Mouse (Mus musculus) MEL (cell line): Measurements from ENCODE around the gene Cntrl. TPM values are rescaled to one million over a fixed set of nuclear protein-coding genes. Genes with fewer than 3 reads are reported as not detected.

Source experiments
- DNase-seq: peaks from one replicate; pipeline ENCODE4 v3.0.0; 2011; ENCODE audit warnings: low read depth, low spot score
- H3K27ac ChIP-seq: 2 replicates; pipeline ENCODE4 v1.5.1; 2012; ENCODE audit warnings: low read depth, mild to moderate bottlenecking, control low read depth, low read length, moderate library complexity; ENCODE audit not compliant: control insufficient read depth
- H3K27me3 ChIP-seq, 2 experiments: fragments of 150-350 bp in 1 of 2; sonication (generic) in 1 of 2; 2 replicates each; pipeline ENCODE4 v1.6.1; 2012; ENCODE audit warnings: low read length in 2 of 2, mild to moderate bottlenecking in 2 of 2, improper control_type of control experiment in 1 of 2, moderate library complexity in 1 of 2; ENCODE audit not compliant: insufficient read depth in 2 of 2, control insufficient read depth in 1 of 2
- H3K36me3 ChIP-seq, 2 experiments: 2 replicates each; pipeline ENCODE4 v1.6.1; 2012 to 2014; ENCODE audit warnings: low read length in 2 of 2, improper control_type of control experiment in 1 of 2, inconsistent platforms in 1 of 2, mild to moderate bottlenecking in 1 of 2; ENCODE audit not compliant: insufficient read depth in 2 of 2, control insufficient read depth in 1 of 2
- H3K4me1 ChIP-seq, 2 experiments: fragments of 150-350 bp in 1 of 2; sonication (generic) in 1 of 2; 2 replicates each; pipeline ENCODE4 v1.6.1; 2012; ENCODE audit warnings: low read length in 2 of 2, improper control_type of control experiment in 1 of 2, mild to moderate bottlenecking in 1 of 2; ENCODE audit not compliant: insufficient read depth in 2 of 2, control insufficient read depth in 1 of 2
- H3K4me3 ChIP-seq, 2 experiments: fragments of 150-350 bp in 1 of 2; sonication (generic) in 1 of 2; 2 replicates each; pipeline ENCODE4 v1.5.1; 2012; ENCODE audit warnings: low read depth in 2 of 2, low read length in 2 of 2, mild to moderate bottlenecking in 2 of 2, moderate library complexity in 2 of 2, control low read depth in 1 of 2, improper control_type of control experiment in 1 of 2; ENCODE audit not compliant: control insufficient read depth in 1 of 2, insufficient read depth in 1 of 2
- H3K79me2 ChIP-seq: 2 replicates; pipeline ENCODE4 v1.6.1; 2012; ENCODE audit warnings: mild to moderate bottlenecking, low read length, moderate library complexity; ENCODE audit not compliant: control insufficient read depth, poor library complexity, insufficient read depth
- H3K9ac ChIP-seq: 2 replicates; pipeline ENCODE4 v1.6.1; 2012; ENCODE audit warnings: low read depth, mild to moderate bottlenecking, control low read depth, low read length, moderate library complexity; ENCODE audit not compliant: control insufficient read depth, poor library complexity, severe bottlenecking
- H3K9me3 ChIP-seq: fragments of 150-350 bp; sonication (generic); replicated peaks from 2 replicates; pipeline ENCODE4 v1.6.1; 2012; ENCODE audit warnings: mild to moderate bottlenecking, low read length, improper control_type of control experiment, moderate library complexity; ENCODE audit not compliant: insufficient read depth
- BHLHE40 ChIP-seq: IDR thresholded peaks from 2 replicates; pipeline ENCODE4 v1.6.1; 2012; ENCODE audit warnings: low read depth, mild to moderate bottlenecking, inconsistent platforms, low read length, improper control_type of control experiment, borderline replicate concordance
- CHD1 ChIP-seq: IDR thresholded peaks from 2 replicates; pipeline ENCODE4 v1.6.1; 2012; ENCODE audit warnings: low read depth, mild to moderate bottlenecking, inconsistent platforms, low read length, improper control_type of control experiment
- CHD2 ChIP-seq: IDR thresholded peaks from 2 replicates; pipeline ENCODE4 v1.6.1; 2011; ENCODE audit warnings: low read length, improper control_type of control experiment
- GATA1 ChIP-seq: IDR thresholded peaks from 2 replicates; pipeline ENCODE4 v1.6.1; 2011; ENCODE audit warnings: low read depth, low read length, improper control_type of control experiment
- HCFC1 ChIP-seq: IDR thresholded peaks from 2 replicates; pipeline ENCODE4 v1.6.1; 2012; ENCODE audit warnings: low read depth, mild to moderate bottlenecking, inconsistent platforms, low read length, improper control_type of control experiment, moderate library complexity
- JUND ChIP-seq: IDR thresholded peaks from 2 replicates; pipeline ENCODE4 v1.6.1; 2011; ENCODE audit warnings: low read depth, mild to moderate bottlenecking, improper control_type of control experiment, low read length
- MAFK ChIP-seq: IDR thresholded peaks from 2 replicates; pipeline ENCODE4 v1.6.1; 2011; ENCODE audit warnings: low read depth, mild to moderate bottlenecking, low read length, improper control_type of control experiment, borderline replicate concordance
- MAZ ChIP-seq: IDR thresholded peaks from 2 replicates; pipeline ENCODE4 v1.6.1; 2012; ENCODE audit warnings: low read depth, mild to moderate bottlenecking, inconsistent platforms, low read length, improper control_type of control experiment
- MXI1 ChIP-seq: IDR thresholded peaks from 2 replicates; pipeline ENCODE4 v1.6.1; 2011; ENCODE audit warnings: mild to moderate bottlenecking, low read depth, low read length, improper control_type of control experiment
- MYB ChIP-seq: IDR thresholded peaks from 2 replicates; pipeline ENCODE4 v1.6.1; 2011; ENCODE audit warnings: mild to moderate bottlenecking, low read depth, low read length, improper control_type of control experiment
- NELFE ChIP-seq: IDR thresholded peaks from 2 replicates; pipeline ENCODE4 v1.6.1; 2011; ENCODE audit warnings: low read depth, low read length, improper control_type of control experiment
- NRF1 ChIP-seq: IDR thresholded peaks from 2 replicates; pipeline ENCODE4 v1.6.1; 2014; ENCODE audit warnings: low read depth, mild to moderate bottlenecking, inconsistent platforms, low read length, improper control_type of control experiment, moderate library complexity; ENCODE audit not compliant: poor library complexity, insufficient read depth, severe bottlenecking
- POLR2AphosphoS5 ChIP-seq: IDR thresholded peaks from 2 replicates; pipeline ENCODE4 v1.6.1; 2012; ENCODE audit warnings: low read depth, borderline replicate concordance, mild to moderate bottlenecking, inconsistent platforms, low read length, moderate library complexity, mixed read lengths
- RCOR1 ChIP-seq: IDR thresholded peaks from 2 replicates; pipeline ENCODE4 v1.6.1; 2012; ENCODE audit warnings: low read depth, mild to moderate bottlenecking, inconsistent platforms, low read length, improper control_type of control experiment
- SMC3 ChIP-seq: IDR thresholded peaks from 2 replicates; pipeline ENCODE4 v1.6.1; 2011; ENCODE audit warnings: low read depth, low read length, improper control_type of control experiment
- TAL1 ChIP-seq: IDR thresholded peaks from 2 replicates; pipeline ENCODE4 v1.6.1; 2012; ENCODE audit warnings: mild to moderate bottlenecking, inconsistent platforms, low read length, moderate library complexity, mixed read lengths
- TCF12 ChIP-seq: IDR thresholded peaks from 2 replicates; pipeline ENCODE4 v1.6.1; 2014; ENCODE audit warnings: low read depth, mild to moderate bottlenecking, inconsistent platforms, low read length, improper control_type of control experiment, moderate library complexity
- USF1 ChIP-seq: IDR thresholded peaks from 2 replicates; pipeline ENCODE4 v1.6.1; 2014; ENCODE audit warnings: low read depth, mild to moderate bottlenecking, inconsistent platforms, low read length, improper control_type of control experiment, moderate library complexity
- ZC3H11A ChIP-seq: IDR thresholded peaks from 2 replicates; pipeline ENCODE4 v1.6.1; 2012; ENCODE audit warnings: low read depth, mild to moderate bottlenecking, inconsistent platforms, low read length, improper control_type of control experiment
- ZMIZ1 ChIP-seq: IDR thresholded peaks from 2 replicates; pipeline ENCODE4 v1.6.1; 2012; ENCODE audit warnings: low read depth, mild to moderate bottlenecking, inconsistent platforms, low read length, improper control_type of control experiment, moderate library complexity
- ZNF384 ChIP-seq: IDR thresholded peaks from 2 replicates; pipeline ENCODE4 v1.6.1; 2012; ENCODE audit warnings: low read depth, mild to moderate bottlenecking, inconsistent platforms, low read length, improper control_type of control experiment
- polyA plus RNA-seq, 2 experiments: library from polyadenylated mRNA; stranded (reverse) in 1 of 2; unstranded in 1 of 2; fragments of >175 nt in 1 of 2; fragments of >200 nt in 1 of 2; gene quantifications; 2 replicates each; pipeline versions ENCODE4 v1.2.1 to v1.2.4; 2012; ENCODE audit warnings: low replicate concordance in 2 of 2, low read depth in 1 of 2; ENCODE audit not compliant: insufficient read length in 2 of 2, insufficient read depth in 1 of 2, missing spikeins in 1 of 2
- total RNA-seq: library from RNA; depleted of rRNA; stranded (reverse); fragments of 300-350 nt; gene quantifications from 2 replicates; pipeline ENCODE4 v1.2.3, GENCODE M21; 2012

Cntrl gene
- total and polyA plus RNA-seq, 3 experiments: 17.0 to 24.0 TPM; not detected in 1

GRCm38 (mm10) chr2:35070275-35070674 is 39.0 kb upstream of the Cntrl start:
- Histone ChIP-seq H3K4me3 (no peak overlapping the region), H3K4me1 (peaks cover 0 to 7% of the 10 kb centered on the region in 2 experiments; a peak in 3 of 4 replicates), H3K36me3 (peaks cover 0 to 10% of the 10 kb centered on the region in 2 experiments; a peak in 2 of 4 replicates), H3K9me3 (no peaks in the 10 kb centered on the region), H3K79me2 (no peaks in the 10 kb centered on the region), H3K27ac (no peak overlapping the region), H3K27me3 (0 out of 4 replicates have a peak, but pooled peaks cover 0 to 1% of the 10 kb centered on the region in 2 experiments), H3K9ac (no peak overlapping the region)
- TF ChIP-seq JUND (no peak), ZC3H11A (no peak), MAFK (no peak), USF1 (no peak), RCOR1 (no peak), TAL1 (no peak), BHLHE40 (no peak), SMC3 (no peak), GATA1 (no peak), NRF1 (no peak), POLR2AphosphoS5 (no peak), TCF12 (no peak), NELFE (no peak), ZNF384 (no peak)
- DNase-seq: no peak

DNA sequence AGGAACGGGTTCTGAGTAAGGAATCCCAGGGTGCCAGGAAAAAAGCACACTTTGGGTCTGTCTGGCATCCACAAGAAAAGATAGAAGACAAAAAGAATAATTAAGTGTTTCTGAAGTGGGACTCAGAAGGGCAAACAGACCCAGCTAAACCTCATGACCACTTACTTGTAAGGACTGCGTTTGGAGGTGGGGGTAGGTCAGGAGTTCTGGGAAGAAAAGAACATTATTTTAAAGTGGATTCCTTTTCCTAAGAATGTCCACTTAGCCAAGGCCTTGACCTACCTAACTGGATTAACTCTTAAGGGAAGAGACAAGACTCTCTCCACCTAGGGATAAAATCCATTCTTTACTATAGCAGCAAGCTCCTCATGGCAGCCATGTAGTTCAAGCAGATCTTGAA is 36.7 kb upstream of the Cntrl start:
- no peaks in the 10 kb centered on the region for H3K4me1 ChIP-seq
- H3K79me2 ChIP-seq: no peaks in the 10 kb centered on the region
- no peak for DNase-seq
- 0 out of 4 replicates have a peak, but pooled peaks cover 0 to 1% of the 10 kb centered on the region in 2 experiments for H3K27me3 ChIP-seq
- no peaks in the 10 kb centered on the region for H3K36me3 ChIP-seq
- H3K9me3 ChIP-seq: no peaks in the 10 kb centered on the region
- TF ChIP-seq MXI1 (no peak), HCFC1 (no peak), MYB (no peak), ZMIZ1 (no peak), CHD2 (no peak), ZNF384 (no peak), CHD1 (no peak), MAZ (no peak)
- TF ChIP-seq, all 39 proteins: peak for 0
- no peak overlapping the region for H3K9ac ChIP-seq
- H3K27ac ChIP-seq: no peak overlapping the region
- no peak overlapping the region for H3K4me3 ChIP-seq
